Mouse (Mus musculus): ENCODE data around the gene Scgb1b10. TPM values are rescaled to one million over a fixed set of nuclear protein-coding genes. Genes with fewer than 3 reads are reported as not detected.
"Not testable (repeated sequence)": the region's sequence is repeated elsewhere in the genome, so short reads cannot be mapped to it uniquely, and the experiment has no call there.

The Scgb1b10 gene
- polyA plus RNA-seq (2015; fragmentation: Nextera tagmentation; extraction: Ambion mirVana) = not detected in 2 replicates

- not testable (repeated sequence) for H3K27me3 ChIP-seq (replicated peaks); H3K27ac ChIP-seq (replicated peaks); H3K4me1 ChIP-seq; H3K9ac ChIP-seq; H3K36me3 ChIP-seq; H3K4me3 ChIP-seq; H3K9me3 ChIP-seq; H3K4me2 ChIP-seq; ATAC-seq (ENCODE audit: extremely low read depth, insufficient number of reproducible peaks, low FRiP score, low TSS enrichment)
Observed at GRCm38 (mm10) chr7:32100553-32100952, at the start of gene Scgb1b10. Gene Scgb1b10, plus strand, starts transcription at chr7:32100853.

Other genes with a start within 250 kb of the Scgb1b10 start
- not detected in 2 replicates for gene Scgb2b11, start 110.3 kb downstream of the Scgb1b10 start, polyA plus RNA-seq (2015; fragmentation: Nextera tagmentation; extraction: Ambion mirVana)
- not detected in 2 replicates for gene Scgb1b11, start 122.0 kb downstream of the Scgb1b10 start, polyA plus RNA-seq (2015; fragmentation: Nextera tagmentation; extraction: Ambion mirVana)
- gene Scgb2b12, start 226.4 kb downstream of the Scgb1b10 start, polyA plus RNA-seq (2015; fragmentation: Nextera tagmentation; extraction: Ambion mirVana) = not detected in 2 replicates
- not detected in 2 replicates for gene Scgb1b12, start 233.3 kb downstream of the Scgb1b10 start, polyA plus RNA-seq (2015; fragmentation: Nextera tagmentation; extraction: Ambion mirVana)